Mouse (Mus musculus): Measurements from ENCODE around the gene 1700034J05Rik.

- TF ChIP-seq POLR2A (IDR thresholded peaks at IDR 0.05; ENCODE audit: low read depth, low read length) (no peak), CTCF (IDR thresholded peaks at IDR 0.05; ENCODE audit: borderline replicate concordance, insufficient read depth, low read length) (no peak)
Measured at GRCm38 (mm10) chr6:146915808-146916207, 38.4 kb downstream of the 1700034J05Rik start.
